Mouse (Mus musculus) myocyte (in vitro differentiated cells): ENCODE results near the gene Polr3gl.

ENCODE experiments used
- CEBPB ChIP-seq: IDR thresholded peaks from 2 replicates; pipeline ENCODE4 v1.6.1; 2011; ENCODE audit warnings: mild to moderate bottlenecking, moderate library complexity; ENCODE audit not compliant: poor library complexity, insufficient read depth, severe bottlenecking
- E2F4 ChIP-seq: IDR thresholded peaks from one replicate; pipeline ENCODE4 v1.6.1; 2011; ENCODE audit warnings: mild to moderate bottlenecking, control low read depth, moderate library complexity; ENCODE audit not compliant: insufficient read depth
- MAX ChIP-seq: IDR thresholded peaks from one replicate; pipeline ENCODE4 v1.6.1; 2011; ENCODE audit warnings: low read depth, mild to moderate bottlenecking, control low read depth
- POLR2A ChIP-seq: IDR thresholded peaks from one replicate; pipeline ENCODE4 v1.6.1; 2011; ENCODE audit warnings: low read depth, mild to moderate bottlenecking, control low read depth, moderate library complexity; ENCODE audit not compliant: insufficient read length
- REST ChIP-seq: IDR thresholded peaks from one replicate; pipeline ENCODE4 v1.6.1; 2011; ENCODE audit warnings: mild to moderate bottlenecking, control low read depth, moderate library complexity; ENCODE audit not compliant: insufficient read depth, insufficient read length

DNA sequence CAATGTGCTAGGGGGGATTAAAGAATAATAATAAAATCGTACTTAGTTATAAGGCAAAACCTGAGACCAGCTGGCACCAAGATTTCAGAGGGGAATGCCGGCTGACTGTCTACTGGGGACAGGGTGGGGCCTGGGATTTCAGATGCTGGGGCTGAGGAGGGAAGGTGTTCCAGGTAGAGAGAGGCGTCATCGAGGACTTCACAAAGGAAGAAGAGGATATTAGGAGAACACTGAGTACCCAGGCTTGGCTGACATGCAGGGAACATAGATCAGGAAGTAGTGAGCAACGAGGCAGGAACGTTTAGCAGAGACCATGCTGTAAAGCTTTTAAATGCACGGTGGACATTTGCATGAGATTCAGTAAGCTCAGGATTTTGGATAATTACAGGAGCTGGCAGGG lies 42.1 kb downstream of the Polr3gl start:
- TF ChIP-seq POLR2A (no peak), E2F4 (no peak), CEBPB (no peak), MAX (no peak), REST (no peak)
